In the genomic region with DNA sequence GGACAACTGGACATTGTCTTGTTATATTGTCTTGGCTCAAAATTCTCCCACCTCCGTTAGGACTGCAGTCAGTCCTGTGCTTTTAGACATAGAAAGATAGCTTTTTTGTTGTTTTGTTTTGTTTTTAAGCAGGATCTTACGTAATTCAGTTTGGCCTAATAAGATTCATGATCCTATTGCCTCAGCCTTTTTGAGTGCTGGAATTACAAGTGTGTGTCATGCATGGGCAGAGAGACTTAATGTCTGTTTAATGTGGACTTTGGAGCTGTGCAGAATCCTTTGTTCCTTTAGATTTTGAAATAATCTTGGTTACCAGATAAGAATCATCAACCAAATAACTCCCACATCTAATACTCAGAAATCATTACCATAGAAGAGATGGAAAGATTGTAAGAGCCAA, we compare ENCODE assay signal across 20 mouse cellular contexts.
"Had no signal": no experiment of that assay in that cellular context is flagged by ENCODE, and none has a peak within 500 bp of the region (broad histone marks: within the 10 kb centered on the region; RNA-seq: fewer than 3 reads in every experiment).

No protein-coding gene starts in this region.

- H3K9ac ChIP-seq: lung, embryonic 14.5 days; midbrain, embryonic 12.5 days; neural tube, embryonic 13.5 days; neural tube, embryonic 15.5 days; stomach, embryonic 15.5 days had no signal

- DNase-seq: lung, adult 18-20 months; lung, embryonic 14.5 days; lung, postnatal 14 days; lung, postnatal 36 days; midbrain, embryonic 14.5 days; retina, postnatal 1 day; right cerebral cortex, adult 18-20 months; right cerebral cortex, postnatal 25 days; right cerebral cortex, postnatal 4 days; thymus, adult 2 months; thymus, postnatal 14 days; thymus, postnatal 36 days had no signal

- H3K4me2 ChIP-seq: lung, embryonic 14.5 days; midbrain, embryonic 12.5 days; neural tube, embryonic 13.5 days; neural tube, embryonic 15.5 days; stomach, embryonic 15.5 days had no signal

- H3K27ac ChIP-seq: midbrain, embryonic 10.5 days; midbrain, embryonic 12.5 days; neural tube, embryonic 13.5 days; neural tube, embryonic 15.5 days; stomach, embryonic 15.5 days; stomach, postnatal 0 days had no signal

- H3K27me3 ChIP-seq: midbrain, embryonic 12.5 days; neural tube, embryonic 13.5 days; neural tube, embryonic 15.5 days; stomach, embryonic 15.5 days had no signal

- H3K9me3 ChIP-seq: midbrain, embryonic 10.5 days; midbrain, embryonic 12.5 days; neural tube, embryonic 13.5 days; neural tube, embryonic 15.5 days; stomach, embryonic 15.5 days had no signal

- H3K4me3 ChIP-seq: midbrain, embryonic 10.5 days; midbrain, embryonic 12.5 days; myocyte; neural tube, embryonic 13.5 days; neural tube, embryonic 15.5 days; stomach, embryonic 15.5 days had no signal

- H3K4me1 ChIP-seq: midbrain, embryonic 10.5 days; midbrain, embryonic 12.5 days; neural tube, embryonic 13.5 days; neural tube, embryonic 15.5 days; stomach, embryonic 15.5 days had no signal

- ATAC-seq: midbrain, embryonic 16.5 days had no signal

- H3K36me3 ChIP-seq: stomach, embryonic 15.5 days had no signal
